Mouse (Mus musculus) ES-Bruce4 (cell line): ENCODE measurements around the gene Tcn2. TPM values are rescaled to one million over a fixed set of nuclear protein-coding genes. Genes with fewer than 3 reads are reported as not detected.

Experiments used
- H3K27ac ChIP-seq: 2 replicates; pipeline ENCODE4 v1.5.1; 2012; ENCODE audit warnings: low read length, inconsistent platforms; ENCODE audit not compliant: insufficient read depth
- H3K27me3 ChIP-seq: 2 replicates; pipeline ENCODE4 v1.6.1; 2012; ENCODE audit warnings: mild to moderate bottlenecking, low read length, inconsistent platforms; ENCODE audit not compliant: control insufficient read depth, poor library complexity, insufficient read depth, severe bottlenecking
- H3K36me3 ChIP-seq: 2 replicates; pipeline ENCODE4 v1.6.1; 2012; ENCODE audit warnings: inconsistent platforms, mild to moderate bottlenecking, low read length, moderate library complexity; ENCODE audit not compliant: control insufficient read depth, poor library complexity, insufficient read depth, severe bottlenecking
- H3K4me1 ChIP-seq: one replicate; pipeline ENCODE4 v1.8.1; 2011; ENCODE audit warnings: low read length; ENCODE audit not compliant: control insufficient read depth, insufficient read depth
- H3K4me3 ChIP-seq: 2 replicates; pipeline ENCODE4 v1.5.1; 2011; ENCODE audit warnings: low read depth, mild to moderate bottlenecking, low read length
- H3K9ac ChIP-seq: 2 replicates; pipeline ENCODE4 v1.6.1; 2012; ENCODE audit warnings: low read depth, mild to moderate bottlenecking, inconsistent platforms; ENCODE audit not compliant: poor library complexity, severe bottlenecking
- H3K9me3 ChIP-seq: replicated peaks from 2 replicates; pipeline ENCODE4 v1.6.1; 2012; ENCODE audit warnings: mild to moderate bottlenecking, low read length, inconsistent platforms; ENCODE audit not compliant: control insufficient read depth, poor library complexity, insufficient read depth, severe bottlenecking
- CTCF ChIP-seq: IDR thresholded peaks from one replicate; pipeline ENCODE4 v1.8.1; 2011; ENCODE audit warnings: low read depth, low read length
- EP300 ChIP-seq: IDR thresholded peaks from 2 replicates; pipeline ENCODE4 v1.6.1; 2011; ENCODE audit warnings: low read depth, low read length; ENCODE audit not compliant: insufficient read depth
- POLR2A ChIP-seq: IDR thresholded peaks from one replicate; pipeline ENCODE4 v1.8.1; 2011; ENCODE audit warnings: low read length; ENCODE audit not compliant: insufficient read depth
- polyA plus RNA-seq: library from polyadenylated mRNA; stranded (reverse); fragments of >200 nt; gene quantifications from 2 replicates; pipeline ENCODE4 v1.2.4, GENCODE M21; 2011; ENCODE audit warnings: low read depth; ENCODE audit not compliant: missing spikeins, insufficient read depth, insufficient read length

Gene Tcn2
- polyA plus RNA-seq, 1 experiment = 45.8 TPM

DNA sequence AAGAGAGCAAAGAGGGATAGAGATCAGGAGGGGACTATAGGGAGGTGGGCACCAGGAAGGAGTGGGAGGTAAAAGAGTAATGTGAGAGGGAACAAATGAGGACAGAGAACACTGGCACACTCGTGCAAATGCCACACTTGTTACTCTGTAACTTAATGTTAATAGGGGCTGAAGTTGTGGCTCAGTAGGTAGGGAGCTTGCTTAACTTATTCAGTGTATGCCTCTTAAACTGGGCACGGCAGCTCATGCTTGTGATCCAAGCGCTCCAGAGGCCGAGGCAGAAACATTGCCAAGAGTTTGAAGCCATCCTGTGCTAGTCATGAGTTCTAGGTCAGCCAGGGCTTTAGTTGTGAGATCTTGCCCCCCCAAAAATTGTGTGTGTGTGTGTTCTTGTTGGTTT is 3.2 kb upstream of the Tcn2 start:
- no peak overlapping the region for H3K9ac ChIP-seq

DNA sequence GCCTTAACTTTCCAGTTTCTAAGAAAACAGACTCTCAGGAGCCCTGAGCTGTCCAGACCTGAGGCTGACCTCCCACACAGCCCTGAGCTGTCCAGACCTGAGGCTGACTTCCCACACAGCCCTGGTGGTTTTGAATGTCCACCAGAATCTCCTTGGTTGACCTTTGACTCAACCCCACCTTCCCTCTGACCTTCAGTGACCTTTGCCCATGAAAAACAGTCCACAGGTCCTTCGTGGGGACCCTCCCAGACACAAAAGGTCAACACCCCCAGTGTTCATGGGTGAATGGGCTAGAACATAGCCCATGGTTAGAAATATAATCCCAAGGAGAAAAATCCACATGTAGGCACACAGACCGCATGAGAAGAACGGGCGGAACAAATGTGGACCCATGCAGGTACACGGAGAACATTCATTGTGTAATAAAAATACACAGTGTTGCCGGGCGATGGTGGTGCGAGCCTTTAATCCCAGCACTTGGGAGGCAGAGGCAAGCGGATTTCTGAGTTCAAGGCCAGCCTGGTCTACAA is 1.9 kb upstream of the Tcn2 start:
- no peaks in the 10 kb centered on the region for H3K9me3 ChIP-seq
- H3K9ac ChIP-seq = no peak overlapping the region
- TF ChIP-seq EP300 (no peak), POLR2A (no peak), CTCF (no peak)
- H3K4me1 ChIP-seq = no peaks in the 10 kb centered on the region
- H3K27me3 ChIP-seq = no peaks in the 10 kb centered on the region
- H3K27ac ChIP-seq = no peak overlapping the region
- H3K4me3 ChIP-seq = no peak overlapping the region
- H3K36me3 ChIP-seq = no peaks in the 10 kb centered on the region

More for the DNA sequence above, 3.2 kb upstream of the Tcn2 start:
- Histone ChIP-seq H3K4me1 (no peaks in the 10 kb centered on the region), H3K4me3 (no peak overlapping the region), H3K9me3 (no peaks in the 10 kb centered on the region), H3K27ac (no peak overlapping the region), H3K27me3 (no peaks in the 10 kb centered on the region), H3K36me3 (no peaks in the 10 kb centered on the region)
- TF ChIP-seq POLR2A = no peak
- TF ChIP-seq EP300 = no peak
- TF ChIP-seq CTCF = no peak

DNA sequence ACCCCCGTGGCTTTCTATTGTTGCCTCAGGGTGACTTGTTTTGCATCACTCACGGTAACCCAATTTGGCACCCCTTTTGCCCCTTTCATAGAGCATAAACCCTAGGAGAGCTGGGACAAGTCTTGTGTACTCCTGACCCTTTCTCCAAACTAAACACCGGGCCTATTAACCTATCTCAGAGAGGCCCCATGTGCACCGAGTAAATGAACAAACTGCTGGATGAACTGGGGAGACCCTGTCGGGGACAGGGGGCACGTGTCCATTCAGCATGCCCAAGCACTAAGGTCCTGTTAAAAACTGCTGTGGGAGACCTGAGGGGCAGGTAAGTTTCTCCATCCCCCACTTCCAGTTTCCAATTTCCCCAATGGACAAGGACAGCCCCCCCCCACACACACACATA is 1.0 kb downstream of the Tcn2 start:
- TF ChIP-seq EP300 (no peak), CTCF (no peak), POLR2A (no peak)
- Histone ChIP-seq H3K27ac (no peak overlapping the region), H3K9ac (peak overlapping the region; percentile 37), H3K4me3 (no peak overlapping the region), H3K9me3 (no peaks in the 10 kb centered on the region), H3K4me1 (no peaks in the 10 kb centered on the region), H3K36me3 (no peaks in the 10 kb centered on the region), H3K27me3 (no peaks in the 10 kb centered on the region)

DNA sequence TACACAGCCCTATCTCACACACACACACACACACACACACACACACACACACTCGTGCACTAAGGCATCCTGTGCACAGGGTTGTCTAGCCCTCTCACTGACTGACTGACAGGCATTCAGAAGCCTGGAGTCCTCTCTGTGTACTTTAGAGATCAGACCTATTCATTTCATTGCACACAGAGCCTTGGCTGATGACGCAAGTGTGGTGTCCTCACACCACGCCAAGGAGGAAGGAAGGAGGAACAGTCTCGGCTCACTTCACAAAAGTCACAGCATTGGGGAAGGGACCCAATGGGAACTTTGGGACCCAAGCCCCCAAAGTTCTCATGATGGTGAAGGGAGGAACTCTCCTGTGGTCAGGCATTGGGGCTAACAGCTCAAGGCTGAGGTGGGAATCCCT is 1.9 kb downstream of the Tcn2 start:
- Histone ChIP-seq H3K27ac (no peak overlapping the region), H3K27me3 (no peaks in the 10 kb centered on the region), H3K4me3 (no peak overlapping the region), H3K9me3 (no peaks in the 10 kb centered on the region), H3K36me3 (no peaks in the 10 kb centered on the region), H3K9ac (no peak overlapping the region), H3K4me1 (no peaks in the 10 kb centered on the region)
- TF ChIP-seq CTCF (no peak), POLR2A (no peak), EP300 (no peak)

DNA sequence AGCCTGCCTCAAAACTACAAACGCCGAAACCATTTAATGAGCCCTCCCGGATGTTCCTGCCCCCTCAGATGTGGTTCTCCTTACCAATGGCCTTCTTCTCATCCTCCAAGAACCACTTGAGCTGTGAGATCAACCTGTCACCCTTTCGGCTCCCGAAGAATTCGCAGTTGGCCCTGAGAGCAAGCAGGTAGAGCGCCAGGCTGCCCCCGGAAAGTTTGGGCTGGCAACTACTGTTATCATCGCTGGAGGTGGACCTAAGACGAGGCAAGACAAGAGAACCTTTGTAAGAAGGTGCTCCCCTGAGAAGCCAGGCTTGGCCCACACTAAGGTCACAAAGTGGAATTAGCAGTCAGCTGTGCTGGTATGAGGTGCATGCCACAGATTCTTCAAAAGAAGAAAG is 6.0 kb downstream of the Tcn2 start:
- Histone ChIP-seq H3K27me3 (no peaks in the 10 kb centered on the region), H3K36me3 (no peaks in the 10 kb centered on the region), H3K9me3 (no peaks in the 10 kb centered on the region), H3K4me3 (no peak overlapping the region), H3K4me1 (no peaks in the 10 kb centered on the region), H3K9ac (no peak overlapping the region), H3K27ac (no peak overlapping the region)
- TF ChIP-seq EP300 = no peak
- TF ChIP-seq CTCF = no peak
- no peak for TF ChIP-seq POLR2A

DNA sequence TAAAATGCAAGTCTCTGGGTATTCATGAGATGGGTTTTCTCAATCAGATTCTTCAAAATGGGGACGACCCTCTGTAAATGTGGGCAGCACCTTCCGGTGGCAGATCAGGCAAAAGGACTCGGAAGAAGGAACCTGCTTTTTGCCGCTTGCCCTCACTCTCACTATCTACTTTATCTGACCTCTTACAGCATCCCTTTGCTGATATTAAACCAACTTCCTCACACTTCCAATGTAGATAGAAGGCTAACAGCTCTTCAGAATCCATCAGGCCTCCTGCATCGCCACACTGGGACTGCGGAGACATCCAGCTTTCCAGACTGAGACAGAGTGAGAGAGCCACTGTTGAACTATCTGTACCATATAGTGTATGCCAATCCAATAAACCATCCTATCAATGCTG is 9.2 kb downstream of the Tcn2 start:
- no peak for TF ChIP-seq POLR2A
- no peak for TF ChIP-seq CTCF
- no peak for TF ChIP-seq EP300
- Histone ChIP-seq H3K4me1 (no peaks in the 10 kb centered on the region), H3K27ac (no peak overlapping the region), H3K9ac (no peak overlapping the region), H3K9me3 (no peaks in the 10 kb centered on the region), H3K36me3 (no peaks in the 10 kb centered on the region), H3K27me3 (no peaks in the 10 kb centered on the region), H3K4me3 (no peak overlapping the region)
